Mouse (Mus musculus) embryonic stem cell, embryonic (primary cell): Measurements from ENCODE around the gene Gm19402.

Source experiments
- CTCF ChIA-PET, 4 experiments: fragments of 300-600 bp in 2 of 4; fragments of 350-600 bp in 2 of 4; sonication (Branson Sonifier 250); formaldehyde crosslinking; loops; one replicate each; lab custom pipeline; 2022; ENCODE audit warnings: inconsistent platforms in 2 of 4; lab: Charles Lee
- POLR2A ChIA-PET, 4 experiments: fragments of 300-600 bp in 2 of 4; fragments of 350-600 bp in 2 of 4; sonication (Branson Sonifier 250); formaldehyde crosslinking; loops; one replicate each; lab custom pipeline; 2022; ENCODE audit warnings: antibody characterized with exemption in 4 of 4, inconsistent platforms in 1 of 4; lab: Charles Lee

Gm19402 gene

DNA sequence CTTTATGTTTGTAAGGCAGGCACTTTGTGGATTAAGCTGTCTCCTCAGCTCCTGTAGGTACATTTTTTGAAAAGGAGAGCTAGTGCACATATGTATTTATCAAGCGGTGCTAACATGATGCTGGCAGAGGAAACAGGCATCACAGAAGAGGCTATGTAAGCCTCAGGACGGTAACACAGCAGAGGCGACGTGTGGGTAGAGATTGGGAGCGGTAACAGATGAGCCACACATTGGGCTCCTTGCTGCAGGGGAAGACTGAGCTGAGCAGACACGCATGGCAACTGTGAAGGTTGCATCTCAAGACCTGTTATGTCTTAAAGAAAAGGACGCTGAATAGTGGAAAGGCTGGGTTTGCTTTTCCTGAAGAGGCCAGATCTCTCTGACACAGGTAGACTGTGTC lies 7.6 kb downstream of the Gm19402 start:
- POLR2A ChIA-PET: interaction anchor here in 2 of 4 experiments (0.7 to 1.1 kb wide), 2 partner anchors 50 to 57 kb away, joined by 3 to 7 read pairs; no protein-coding TSS in a partner anchor
- CTCF ChIA-PET: no interaction called here

DNA sequence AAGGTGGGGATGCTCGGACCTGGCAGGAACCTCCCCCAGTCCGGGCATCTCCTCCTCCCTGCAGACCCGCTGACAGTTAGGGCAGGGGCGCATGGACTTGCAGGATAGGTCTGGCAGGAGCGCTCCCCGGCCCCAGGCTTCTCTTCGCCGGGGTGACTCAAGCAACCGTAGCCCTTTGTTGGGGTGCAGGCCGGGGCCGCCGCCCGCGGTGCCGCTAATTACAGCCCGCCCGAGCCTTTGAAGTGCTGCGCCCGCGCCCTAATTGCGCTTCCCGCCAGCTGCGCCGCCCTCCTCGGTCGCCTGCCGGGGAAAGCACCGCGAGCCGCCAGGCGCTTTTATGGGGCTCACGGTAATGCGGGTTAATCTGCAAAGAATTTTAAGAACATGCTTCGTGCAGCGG lies 13.0 kb downstream of the Gm19402 start:
- ChIA-PET CTCF (no interaction called here), POLR2A (no interaction called here)

DNA sequence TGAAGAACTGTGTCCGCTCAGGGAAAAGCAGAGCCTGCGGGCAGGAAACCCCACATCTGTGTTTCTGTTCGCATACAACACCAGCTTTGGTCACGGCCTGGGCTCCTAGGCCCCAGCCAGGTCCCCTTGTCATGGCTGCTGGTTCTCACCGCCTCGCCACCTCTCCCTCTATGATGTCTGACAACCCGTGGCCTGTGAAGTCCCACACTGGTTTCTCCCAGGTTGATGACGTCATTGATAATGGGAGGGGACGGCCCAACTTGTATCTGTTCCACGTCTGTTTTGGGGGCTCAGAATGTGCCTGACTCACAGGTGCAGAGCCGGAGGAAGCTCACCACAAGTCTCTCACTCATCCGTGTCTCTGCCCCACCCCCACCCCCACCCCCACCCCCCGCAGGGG lies 16.8 kb downstream of the Gm19402 start:
- ChIA-PET POLR2A (interaction anchor here in 1 of 4 experiments (1.3 kb wide), 1 partner anchor 101 kb away, joined by 3 read pairs; no protein-coding TSS in a partner anchor), CTCF (no interaction called here)

DNA sequence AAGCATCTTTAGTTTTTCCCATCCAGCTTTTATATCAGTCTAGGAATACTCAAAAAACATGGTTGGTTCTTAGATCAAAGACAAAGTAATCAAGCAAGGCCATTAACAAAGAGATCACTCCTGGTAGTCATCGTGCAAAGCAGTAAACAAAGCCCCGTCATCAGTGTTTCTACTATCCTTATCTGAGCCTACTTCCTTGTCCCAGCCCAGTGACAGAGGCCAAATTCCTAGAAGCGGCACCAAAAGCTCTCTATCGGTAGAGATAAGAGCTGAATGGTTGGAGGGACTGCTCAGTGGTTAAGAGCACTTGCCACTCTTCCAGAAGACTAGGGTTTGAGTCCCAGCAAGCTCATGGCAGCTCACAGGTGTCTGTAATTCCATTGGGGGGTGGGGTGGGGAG lies 19.0 kb downstream of the Gm19402 start:
- ChIA-PET POLR2A (interaction anchor here in 1 of 4 experiments (0.6 kb wide), 1 partner anchor 640 kb away, joined by 3 read pairs; no protein-coding TSS in a partner anchor), CTCF (no interaction called here)

- POLR2A ChIA-PET: no interaction called here
These were observed 19.8 kb downstream of the Gm19402 start for GRCm38 (mm10) chr10:77670710-77671109.

DNA sequence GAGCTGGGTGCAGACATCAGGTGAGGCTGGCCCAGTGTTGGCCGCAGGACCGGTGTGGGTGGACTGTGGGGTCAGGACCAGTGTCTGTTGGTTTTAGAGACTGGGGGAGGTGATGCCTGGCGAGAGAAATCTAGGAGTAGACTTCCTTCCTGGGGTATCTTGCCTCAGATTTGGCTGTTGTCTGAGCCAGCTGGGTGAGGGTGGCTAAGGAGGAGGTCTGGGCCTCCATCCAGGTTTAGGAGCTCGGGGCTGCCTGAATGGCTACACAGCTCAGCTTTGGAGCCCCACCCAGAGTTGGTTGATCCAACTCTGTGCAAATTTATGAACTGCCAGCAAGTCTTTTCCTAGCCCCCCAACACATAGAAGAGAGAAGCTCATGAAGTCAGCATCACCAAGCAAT lies 23.2 kb downstream of the Gm19402 start:
- CTCF ChIA-PET: interaction anchor here in 1 of 4 experiments (1.2 kb wide), 1 partner anchor 211 kb away, joined by 3 read pairs; no protein-coding TSS in a partner anchor
- POLR2A ChIA-PET: interaction anchor here in 1 of 4 experiments (0.7 kb wide), 1 partner anchor 19 kb away, joined by 4 read pairs; the partner anchor contains the start of gene Tspear

More at GRCm38 (mm10) chr10:77670710-77671109, 19.8 kb downstream of the Gm19402 start:
- CTCF ChIA-PET: interaction anchor here in 1 of 4 experiments (0.6 kb wide), 1 partner anchor 339 kb away, joined by 4 read pairs; the partner anchor contains the start of gene Pfkl

DNA sequence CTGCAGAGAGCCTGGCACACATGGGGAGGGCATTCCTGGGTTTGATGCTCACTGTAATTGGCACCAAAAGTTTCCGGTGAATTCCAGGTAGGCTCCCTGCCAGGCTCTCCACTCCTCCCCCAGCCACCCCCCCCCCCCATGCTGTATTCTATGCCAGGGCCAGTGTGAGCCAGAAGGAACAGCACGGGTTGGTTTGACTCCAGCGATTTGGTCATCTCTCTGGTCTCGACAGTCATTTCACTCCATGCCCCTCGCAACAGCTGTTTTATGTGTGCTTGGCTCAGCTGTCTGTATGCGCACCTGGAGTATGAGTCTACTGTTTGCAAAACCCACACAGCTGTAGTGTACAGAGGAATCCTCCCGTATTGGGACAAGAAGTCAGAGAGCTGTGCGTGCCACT lies 24.2 kb downstream of the Gm19402 start:
- POLR2A ChIA-PET: interaction anchor here in 2 of 4 experiments (0.6 to 0.9 kb wide), 2 partner anchors 18 to 269 kb away, joined by 3 to 6 read pairs; no protein-coding TSS in a partner anchor
- CTCF ChIA-PET: interaction anchor here in 2 of 4 experiments (0.6 to 1.2 kb wide), 2 partner anchors 115 to 212 kb away, joined by 3 read pairs; no protein-coding TSS in a partner anchor

DNA sequence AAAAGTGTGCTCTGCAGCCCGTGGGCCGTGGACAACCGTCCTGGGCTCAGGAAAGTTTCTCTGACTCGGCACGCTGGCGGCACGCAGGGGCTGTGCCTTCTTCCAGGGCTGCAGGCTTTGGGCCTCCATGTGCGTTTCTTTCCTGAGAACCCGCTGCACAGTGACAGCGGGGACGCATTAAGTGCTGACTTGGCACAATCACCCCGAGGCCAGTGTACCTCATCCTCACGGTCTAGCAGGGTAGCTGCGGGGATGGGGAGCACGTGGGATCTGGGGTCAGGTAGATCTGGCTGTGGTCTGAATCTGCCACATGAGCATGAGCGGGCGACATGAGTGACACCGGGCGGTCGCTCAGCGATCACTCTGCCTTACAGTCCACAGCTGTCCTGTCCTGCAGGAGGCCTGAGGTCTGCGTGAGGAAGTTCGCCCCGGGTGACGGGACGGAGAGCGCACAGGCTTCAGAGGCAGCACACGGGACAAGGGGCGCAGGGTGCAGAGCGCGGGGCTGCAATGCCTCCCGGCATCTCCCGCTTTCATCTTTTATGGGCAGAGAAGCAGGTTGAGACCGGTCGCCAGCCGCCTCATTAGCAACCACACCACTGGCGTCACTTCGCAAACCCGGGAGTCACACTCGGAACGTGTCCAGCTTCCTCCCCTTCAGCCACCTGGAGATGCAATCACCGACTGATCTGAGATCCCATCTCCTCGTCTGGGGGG lies 26.4 kb downstream of the Gm19402 start:
- ChIA-PET POLR2A (interaction anchor here in 2 of 4 experiments (0.5 to 1.2 kb wide), 2 partner anchors 15 to 20 kb away, joined by 3 to 4 read pairs; no protein-coding TSS in a partner anchor), CTCF (interaction anchor here in 1 of 4 experiments (0.6 kb wide), 2 partner anchors 61 to 327 kb away, joined by 3 read pairs; no protein-coding TSS in a partner anchor)

- ChIA-PET CTCF (interaction anchor here in 1 of 4 experiments (1.3 kb wide), 1 partner anchor 115 kb away, joined by 3 read pairs; no protein-coding TSS in a partner anchor), POLR2A (interaction anchor here in 1 of 4 experiments (1.4 kb wide), 1 partner anchor 9 kb away, joined by 3 read pairs; no protein-coding TSS in a partner anchor)
These were observed 32.1 kb downstream of the Gm19402 start for GRCm38 (mm10) chr10:77658286-77658994.

DNA sequence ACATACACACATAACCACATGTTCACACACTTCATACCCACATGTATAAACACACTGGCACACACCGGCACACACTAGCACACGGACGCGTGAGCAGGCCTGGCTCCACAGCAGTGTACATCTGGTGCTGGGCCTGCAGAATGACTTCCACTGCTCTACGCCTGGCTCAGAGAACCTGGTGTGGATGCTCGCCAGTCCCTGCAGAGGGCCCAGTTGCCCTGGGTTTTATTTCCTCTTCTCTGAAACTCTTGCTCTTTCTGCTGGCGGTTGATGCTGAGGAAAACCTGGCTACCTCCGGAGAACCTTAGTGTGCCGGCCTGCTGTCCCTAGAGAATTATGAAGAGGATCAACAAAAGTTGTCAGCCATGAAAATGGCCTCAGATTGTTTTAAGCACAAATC lies 38.5 kb downstream of the Gm19402 start:
- CTCF ChIA-PET: no interaction called here

GRCm38 (mm10) chr10:77647901-77648300 lies 42.7 kb downstream of the Gm19402 start:
- ChIA-PET POLR2A (interaction anchor here in 2 of 4 experiments (0.5 to 1.3 kb wide), 6 partner anchors 14 to 254 kb away, joined by 3 to 5 read pairs (median 3); partner anchors contain the start of gene Pttg1ip (in 1 of the 2)), CTCF (no interaction called here)

More for the DNA sequence above, 38.5 kb downstream of the Gm19402 start:
- POLR2A ChIA-PET: no interaction called here

- POLR2A ChIA-PET: interaction anchor here in 2 of 4 experiments (0.8 to 1.3 kb wide), 5 partner anchors 14 to 254 kb away, joined by 3 to 4 read pairs (median 3); partner anchors contain the start of gene Pttg1ip (in 1 of the 2)
- CTCF ChIA-PET: interaction anchor here in 1 of 4 experiments (0.5 kb wide), 1 partner anchor 32 kb away, joined by 5 read pairs; no protein-coding TSS in a partner anchor
These were observed 43.1 kb downstream of the Gm19402 start for GRCm38 (mm10) chr10:77647461-77647860.

DNA sequence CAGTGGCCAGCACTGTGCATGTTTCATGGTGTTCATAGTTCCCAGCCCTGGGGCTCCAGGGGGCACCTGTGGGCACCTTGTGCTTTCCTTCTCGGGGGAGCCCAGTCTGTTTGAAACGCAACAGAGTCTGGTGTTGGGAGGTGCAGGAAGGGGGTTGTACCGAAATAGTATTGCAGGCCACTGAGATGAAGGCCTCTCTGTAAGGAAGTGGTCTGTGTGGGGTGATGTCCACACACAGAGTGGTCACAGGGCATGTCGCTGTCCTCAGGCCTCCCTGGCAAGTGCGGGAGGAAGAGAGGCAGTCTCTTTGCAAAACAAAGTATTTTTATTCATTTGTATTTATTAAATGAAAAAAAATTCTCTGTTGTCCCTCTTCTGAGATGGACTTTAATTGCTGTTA lies 45.0 kb downstream of the Gm19402 start:
- ChIA-PET POLR2A (interaction anchor here in 1 of 4 experiments (0.6 to 1.1 kb wide), 2 partner anchors 39 to 143 kb away, joined by 3 read pairs; no protein-coding TSS in a partner anchor), CTCF (no interaction called here)

DNA sequence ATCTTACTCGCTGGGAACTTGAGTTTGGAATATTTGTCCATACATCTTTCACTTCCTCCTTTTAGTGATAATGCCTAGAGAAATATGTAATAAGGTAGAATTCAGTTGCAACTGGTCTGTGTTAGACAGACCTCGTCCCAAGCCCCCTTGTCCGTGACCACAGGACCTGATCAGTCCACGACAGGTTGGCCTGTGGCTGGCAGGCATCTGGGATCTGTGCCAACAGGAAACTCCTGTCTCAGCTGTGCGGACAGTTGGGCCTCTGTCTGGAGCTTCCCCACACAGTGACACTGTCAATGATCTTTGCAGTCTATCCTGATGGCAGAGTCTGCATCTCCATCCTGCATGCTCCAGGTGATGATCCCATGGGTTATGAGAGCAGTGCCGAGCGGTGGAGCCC lies 47.4 kb downstream of the Gm19402 start:
- POLR2A ChIA-PET: interaction anchor here in 1 of 4 experiments (1.1 kb wide), 1 partner anchor 22 kb away, joined by 3 read pairs; no protein-coding TSS in a partner anchor
- CTCF ChIA-PET: no interaction called here
